Mouse (Mus musculus) ES-Bruce4 (cell line): ENCODE data around the gene Nf1.

Experiments used
- CTCF ChIP-seq: IDR thresholded peaks from one replicate; pipeline ENCODE4 v1.8.1; 2011; ENCODE audit warnings: low read depth, low read length
- POLR2A ChIP-seq: IDR thresholded peaks from one replicate; pipeline ENCODE4 v1.8.1; 2011; ENCODE audit warnings: low read length; ENCODE audit not compliant: insufficient read depth

- TF ChIP-seq POLR2A = no peak
- TF ChIP-seq CTCF = no peak
These were observed 33.7 kb upstream of the Nf1 start for GRCm38 (mm10) chr11:79305697-79306340.
